In the genomic region with DNA sequence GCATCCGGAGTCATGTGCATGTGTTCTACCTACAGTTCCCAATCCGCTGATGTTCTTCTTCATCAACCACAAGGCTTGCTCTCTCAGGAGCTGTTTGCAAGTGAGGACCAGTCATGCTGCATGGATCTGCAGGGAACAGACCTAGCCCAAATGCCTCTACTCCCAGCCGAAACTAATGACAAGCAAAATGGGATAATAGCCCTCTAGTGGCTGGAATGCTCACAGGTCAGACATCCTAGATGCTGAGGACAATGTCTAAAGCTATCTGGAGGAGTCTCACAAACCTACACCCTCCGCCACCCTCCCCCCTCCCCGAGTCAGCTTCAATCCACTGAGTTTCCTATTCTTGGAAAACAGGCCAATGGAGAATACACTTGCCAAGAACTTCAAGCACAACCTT, we compare ENCODE assay signal across 8 mouse cellular contexts.
DNase-seq lines count a peak whose midpoint lies in the region; ATAC-seq and TF ChIP-seq lines count a peak whose summit lies in the region.
"Had no signal": no experiment of that assay in that cellular context is flagged by ENCODE, and none has a peak within 500 bp of the region (broad histone marks: within the 10 kb centered on the region; RNA-seq: fewer than 3 reads in every experiment).

No protein-coding gene starts in this region.

- H3K36me3 ChIP-seq in kidney, adult 2 months (ENCODE audit: control insufficient read depth, insufficient read depth, low read length): no peaks in the 10 kb centered on the region
- H3K36me3 ChIP-seq in kidney, embryonic 16.5 days (ENCODE audit: insufficient read depth, low read length): no peaks in the 10 kb centered on the region
- no peaks in the 10 kb centered on the region for H3K36me3 ChIP-seq in heart, embryonic 11.5 days (ENCODE audit: control insufficient read depth, insufficient read depth, low read length)
- H3K36me3 ChIP-seq: embryonic facial prominence, embryonic 15.5 days had no signal

- no peak for ATAC-seq in kidney, embryonic 16.5 days (ENCODE audit: low FRiP score, low TSS enrichment)
- no peak for ATAC-seq in heart, embryonic 11.5 days (replicated peaks; ENCODE audit: insufficient number of reproducible peaks, low FRiP score, low TSS enrichment)

- no peaks in the 10 kb centered on the region for H3K27me3 ChIP-seq in kidney, adult 2 months (replicated peaks; ENCODE audit: control insufficient read depth, insufficient read depth, low read length)
- H3K27me3 ChIP-seq in kidney, embryonic 16.5 days (ENCODE audit: insufficient read depth, low read length): no peaks in the 10 kb centered on the region
- H3K27me3 ChIP-seq in heart, embryonic 11.5 days (ENCODE audit: control insufficient read depth, insufficient read depth, low read length): no peaks in the 10 kb centered on the region
- H3K27me3 ChIP-seq: embryonic facial prominence, embryonic 15.5 days had no signal

- H3K4me1 ChIP-seq in kidney, adult 2 months (ENCODE audit: control insufficient read depth, insufficient read depth, low read length): no peaks in the 10 kb centered on the region
- H3K4me1 ChIP-seq in kidney, embryonic 16.5 days (ENCODE audit: insufficient read depth, low read length): no peaks in the 10 kb centered on the region
- H3K4me1 ChIP-seq in heart, embryonic 11.5 days (ENCODE audit: control insufficient read depth, insufficient read depth, low read length): no peaks in the 10 kb centered on the region

- peak; percentile 43; the same call in 1 of the 2 replicates for TF ChIP-seq CTCF in kidney, adult 2 months (conservative IDR thresholded peaks at IDR 0.05; ENCODE audit: insufficient read depth, insufficient read length, low read depth, low read length)

- H3K4me3 ChIP-seq in kidney, adult 2 months (ENCODE audit: insufficient read depth, low read depth, low read length): no peak overlapping the region
- H3K4me3 ChIP-seq in kidney, embryonic 16.5 days (ENCODE audit: low read length): no peak overlapping the region
- H3K4me3 ChIP-seq in heart, embryonic 11.5 days (ENCODE audit: low read depth, low read length): no peak overlapping the region
- H3K4me3 ChIP-seq: embryonic facial prominence, embryonic 15.5 days had no signal

- H3K4me2 ChIP-seq in kidney, embryonic 16.5 days (replicated peaks; ENCODE audit: low read depth, low read length): no peak overlapping the region
- H3K4me2 ChIP-seq in heart, embryonic 11.5 days: no peak overlapping the region
- H3K4me2 ChIP-seq: embryonic facial prominence, embryonic 15.5 days had no signal

- TF ChIP-seq POLR2A in kidney, adult 2 months (IDR thresholded peaks at IDR 0.05; ENCODE audit: low read depth, low read length): no peak

- WGBS in kidney, adult 2 months: 18% methylated on average over 5 of the region's 5 CpGs
- 26% methylated on average over 5 of the region's 5 CpGs for WGBS in kidney, embryonic 16.5 days
- 26% methylated on average over 5 of the region's 5 CpGs for WGBS in heart, embryonic 11.5 days (ENCODE audit: insufficient replicate concordance)

- H3K9ac ChIP-seq in kidney, embryonic 16.5 days (replicated peaks; ENCODE audit: low read length): no peak overlapping the region
- no peak overlapping the region for H3K9ac ChIP-seq in heart, embryonic 11.5 days (ENCODE audit: low read depth, low read length)
- H3K9ac ChIP-seq: embryonic facial prominence, embryonic 15.5 days had no signal

- DNase-seq in kidney, adult 2 months: peak; percentile 10
- DNase-seq in WW6 (ENCODE audit: low read depth, low spot score): peak; percentile 33
- peak; percentile 64 for DNase-seq in embryo, embryonic 9.5 days (ENCODE audit: extremely low spot score)
- DNase-seq in lung, postnatal 36 days: peak; percentile 5
- no peak for DNase-seq in thymus, postnatal 0 days (ENCODE audit: low spot score)

- H3K9me3 ChIP-seq in kidney, embryonic 16.5 days (ENCODE audit: low read length): no peaks in the 10 kb centered on the region
- no peaks in the 10 kb centered on the region for H3K9me3 ChIP-seq in heart, embryonic 11.5 days (replicated peaks; ENCODE audit: control insufficient read depth, low read length)
- H3K9me3 ChIP-seq: embryonic facial prominence, embryonic 15.5 days had no signal

- no peak overlapping the region for H3K27ac ChIP-seq in kidney, adult 2 months (ENCODE audit: insufficient read depth, low read depth, low read length)
- H3K27ac ChIP-seq in kidney, embryonic 16.5 days (ENCODE audit: low read length): no peak overlapping the region
- H3K27ac ChIP-seq in heart, embryonic 11.5 days (ENCODE audit: low read depth, low read length): no peak overlapping the region
- H3K27ac ChIP-seq: embryonic facial prominence, embryonic 15.5 days had no signal
